Mouse (Mus musculus): ENCODE data around the gene Tbxa2r. TPM values are rescaled to one million over a fixed set of nuclear protein-coding genes. Genes with fewer than 3 reads are reported as not detected.

The Tbxa2r gene
- polyA plus RNA-seq, 1 experiment from 2014 or later, result 22.3 TPM

DNA sequence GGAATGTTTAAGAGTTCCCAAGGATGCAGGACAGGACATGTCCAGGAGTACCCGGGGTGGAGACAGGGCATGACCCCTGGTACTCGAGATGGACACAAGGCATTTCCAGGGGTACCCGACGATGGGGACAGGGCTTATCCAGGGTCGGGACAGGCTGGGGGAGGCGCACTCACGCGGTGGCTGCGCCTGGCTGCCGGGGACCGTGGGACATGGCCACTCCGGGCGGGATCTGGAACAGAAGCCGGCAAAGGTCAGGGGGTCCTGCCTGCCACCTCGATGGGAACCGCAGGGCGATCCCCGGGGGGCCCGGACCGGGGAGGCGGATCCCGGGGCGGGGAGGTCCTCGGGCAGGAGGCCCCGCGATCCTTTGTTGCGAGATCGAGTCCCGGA, 21.4 kb downstream of the Tbxa2r start:
- Histone ChIP-seq H3K4me1 (replicated peaks; ENCODE audit: control insufficient read depth, insufficient read depth, low read length) (peaks cover 26% of the 10 kb centered on the region), H3K9me3 (ENCODE audit: control insufficient read depth, low read length) (no peaks in the 10 kb centered on the region), H3K36me3 (ENCODE audit: control insufficient read depth, insufficient read depth, low read length) (peaks cover 6% of the 10 kb centered on the region), H3K9ac (ENCODE audit: low read length) (peak overlapping the region; percentile 78), H3K27ac (ENCODE audit: low read depth) (peak overlapping the region; percentile 62), H3K27me3 (replicated peaks; ENCODE audit: control insufficient read depth, insufficient read depth, low read length) (0 out of 2 replicates have a peak, but pooled peaks cover 2% of the 10 kb centered on the region), H3K4me3 (ENCODE audit: low read depth, low read length) (peak overlapping the region; percentile 66), H3K4me2 (ENCODE audit: low read length) (peak overlapping the region; percentile 88)
- DNase-seq (ENCODE audit: low spot score) (no peak), ATAC-seq (replicated peaks; ENCODE audit: low FRiP score, low TSS enrichment, low read depth) (peak; percentile 20)
- WGBS, result under 1% methylated on average over 29 of the region's 29 CpGs

DNA sequence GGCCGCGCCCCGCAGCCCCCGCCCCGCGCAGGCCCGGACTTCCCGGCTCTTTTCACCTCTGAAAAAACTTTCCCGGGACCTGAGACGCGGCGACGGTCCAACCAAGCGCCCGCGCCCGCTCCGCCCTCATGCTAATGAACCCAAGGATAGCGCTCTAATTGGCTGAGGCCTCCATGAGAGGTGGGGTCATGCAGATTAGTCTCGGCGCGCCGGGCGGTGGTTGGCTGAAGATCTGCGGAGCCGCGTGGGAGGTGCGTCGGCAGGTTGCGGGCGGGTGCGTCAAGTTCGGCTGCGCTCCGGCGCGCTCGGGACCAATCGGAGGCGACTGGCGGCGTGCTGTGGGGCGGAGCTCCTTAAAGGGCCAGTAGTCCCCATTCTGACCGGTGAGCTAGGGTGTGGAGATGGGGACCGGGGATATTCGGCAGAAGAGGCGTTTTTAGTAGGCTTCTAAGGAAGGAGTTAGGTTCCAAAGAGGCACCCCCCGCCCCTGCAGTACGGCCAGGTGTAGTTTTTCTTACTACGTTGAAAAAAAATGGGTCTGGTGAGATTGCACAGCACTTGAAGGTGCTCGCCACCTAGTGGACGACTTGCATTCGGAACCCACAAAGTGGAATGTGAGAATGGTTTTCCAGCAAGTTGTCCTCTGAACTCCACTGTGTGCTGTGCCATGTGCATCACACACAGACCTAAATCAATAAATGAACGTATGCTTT, 22.0 kb downstream of the Tbxa2r start, which contains the start of gene Hmg20b:
Hmg20b (minus strand) TSS at position 130 of the 713 bp plus-strand sequence.
- peaks cover 6% of the 10 kb centered on the region for H3K36me3 ChIP-seq (ENCODE audit: control insufficient read depth, insufficient read depth, low read length)
- ATAC-seq (replicated peaks; ENCODE audit: low FRiP score, low TSS enrichment, low read depth) (peak; percentile 92), DNase-seq (ENCODE audit: low spot score) (peak; percentile 97)
- H3K9ac ChIP-seq (ENCODE audit: low read length), result peak within 1 kb of the TSS; percentile 78
- H3K4me3 ChIP-seq (ENCODE audit: low read depth, low read length), result peak within 1 kb of the TSS; percentile 66
- H3K4me2 ChIP-seq (ENCODE audit: low read length), result peak within 1 kb of the TSS; percentile 88
- H3K27ac ChIP-seq (ENCODE audit: low read depth), result peak within 1 kb of the TSS; percentile 62
- H3K27me3 ChIP-seq (replicated peaks; ENCODE audit: control insufficient read depth, insufficient read depth, low read length), result no peaks in the 10 kb centered on the region
- WGBS, result under 1% methylated on average over 54 of the region's 54 CpGs
- peaks cover 26% of the 10 kb centered on the region for H3K4me1 ChIP-seq (replicated peaks; ENCODE audit: control insufficient read depth, insufficient read depth, low read length)
- H3K9me3 ChIP-seq (ENCODE audit: control insufficient read depth, low read length), result no peaks in the 10 kb centered on the region

DNA sequence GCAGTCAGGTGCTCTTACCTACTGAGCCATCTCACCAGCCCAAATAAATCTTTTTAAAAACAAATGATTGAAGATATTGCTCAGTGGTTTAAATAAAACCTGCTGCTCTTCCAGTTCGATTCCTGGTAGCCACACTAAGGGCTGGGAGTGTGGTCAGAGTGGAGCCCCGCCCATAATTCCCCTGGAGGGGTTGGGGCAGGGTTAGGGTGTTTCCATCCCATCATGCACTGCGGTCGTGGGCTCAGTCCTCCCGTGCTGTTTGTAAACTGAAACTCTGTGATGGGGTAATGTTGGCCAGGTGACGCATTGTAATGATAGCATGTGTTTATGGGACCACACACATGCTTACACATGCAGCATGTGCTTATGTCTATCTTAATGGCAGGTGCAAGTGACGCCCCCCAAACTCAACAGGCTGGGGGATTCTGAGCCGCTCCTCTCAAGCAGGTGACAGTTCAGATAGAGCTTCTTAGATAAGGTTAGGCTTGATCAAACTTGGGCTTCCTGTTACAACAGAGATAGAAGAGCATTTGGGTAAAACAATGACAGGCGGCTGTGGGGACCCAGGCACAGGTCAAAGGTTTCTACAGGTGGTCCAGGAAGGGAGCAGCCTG, 23.3 kb downstream of the Tbxa2r start:
- Histone ChIP-seq H3K36me3 (ENCODE audit: control insufficient read depth, insufficient read depth, low read length) (peaks cover 6% of the 10 kb centered on the region), H3K4me1 (replicated peaks; ENCODE audit: control insufficient read depth, insufficient read depth, low read length) (peaks cover 24% of the 10 kb centered on the region), H3K4me2 (ENCODE audit: low read length) (no peak overlapping the region), H3K4me3 (ENCODE audit: low read depth, low read length) (no peak overlapping the region), H3K9me3 (ENCODE audit: control insufficient read depth, low read length) (no peaks in the 10 kb centered on the region), H3K27ac (ENCODE audit: low read depth) (no peak overlapping the region), H3K27me3 (replicated peaks; ENCODE audit: control insufficient read depth, insufficient read depth, low read length) (no peaks in the 10 kb centered on the region), H3K9ac (ENCODE audit: low read length) (no peak overlapping the region)
- WGBS, result 14% methylated on average over 9 of the region's 9 CpGs
- no peak for DNase-seq (ENCODE audit: low spot score)
- no peak for ATAC-seq (replicated peaks; ENCODE audit: low FRiP score, low TSS enrichment, low read depth)

DNA sequence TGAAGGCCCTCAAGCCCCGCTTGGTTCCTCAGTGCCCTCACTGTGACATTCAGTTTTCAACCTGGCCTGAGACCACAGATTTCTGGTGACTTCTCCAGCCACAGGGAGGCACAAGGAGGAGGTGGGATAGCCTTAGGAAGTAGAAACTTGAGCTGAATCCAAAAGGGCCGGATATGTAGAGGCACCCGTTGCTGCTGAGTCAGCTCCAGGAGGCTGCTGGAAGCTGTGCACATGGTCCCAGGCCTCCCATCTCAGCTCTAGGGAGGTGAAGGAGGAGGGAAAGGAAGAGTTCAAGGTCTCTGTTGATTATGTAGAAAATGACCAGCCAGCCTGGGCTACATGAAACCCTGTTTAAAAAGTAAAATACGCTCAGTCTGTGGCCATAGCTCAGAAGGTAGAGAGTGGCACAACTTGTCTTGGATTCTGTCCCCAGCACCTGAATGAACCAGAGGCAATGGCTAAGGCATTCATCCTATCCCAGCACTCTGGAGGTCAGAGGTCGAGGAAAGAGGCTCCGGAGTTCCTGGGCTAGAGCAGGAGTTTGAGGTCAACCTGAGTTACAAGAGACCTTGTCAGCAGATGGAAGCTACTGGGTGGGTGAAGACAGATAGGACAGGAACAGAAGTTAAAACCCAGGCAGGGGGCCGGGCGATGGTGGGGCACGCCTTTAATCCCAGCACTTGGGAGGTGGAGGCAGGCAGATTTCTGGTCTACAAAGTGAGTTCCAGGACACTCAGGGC, 26.4 kb downstream of the Tbxa2r start:
- no peak for ATAC-seq (replicated peaks; ENCODE audit: low FRiP score, low TSS enrichment, low read depth)
- Histone ChIP-seq H3K36me3 (ENCODE audit: control insufficient read depth, insufficient read depth, low read length) (no peaks in the 10 kb centered on the region), H3K4me3 (ENCODE audit: low read depth, low read length) (no peak overlapping the region), H3K27ac (ENCODE audit: low read depth) (no peak overlapping the region), H3K4me1 (replicated peaks; ENCODE audit: control insufficient read depth, insufficient read depth, low read length) (peaks cover 22% of the 10 kb centered on the region), H3K4me2 (ENCODE audit: low read length) (no peak overlapping the region), H3K9me3 (ENCODE audit: control insufficient read depth, low read length) (no peaks in the 10 kb centered on the region), H3K27me3 (replicated peaks; ENCODE audit: control insufficient read depth, insufficient read depth, low read length) (no peaks in the 10 kb centered on the region), H3K9ac (ENCODE audit: low read length) (no peak overlapping the region)
- no peak for DNase-seq (ENCODE audit: low spot score)
- WGBS, result 69% methylated on average over 9 of the region's 9 CpGs

DNA sequence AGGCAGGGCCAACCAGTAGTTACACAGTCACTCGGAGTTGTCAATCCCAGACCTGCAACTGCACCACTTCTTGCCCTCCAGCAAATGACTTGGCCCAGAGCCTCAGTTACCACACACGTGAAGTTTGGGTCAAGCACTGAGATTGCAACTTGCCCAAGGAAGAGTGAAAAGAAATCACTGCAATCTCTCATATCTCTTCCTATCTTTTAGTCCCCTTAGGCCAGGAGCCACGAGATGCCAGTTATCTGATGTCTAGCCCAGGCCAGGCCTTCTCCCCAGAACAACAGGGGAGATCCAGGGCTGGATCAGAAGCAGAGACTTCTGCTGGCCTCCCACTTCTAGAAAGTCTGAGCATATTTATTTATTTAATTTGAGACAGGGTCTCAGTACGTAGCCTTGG, 27.0 kb downstream of the Tbxa2r start:
- ATAC-seq (replicated peaks; ENCODE audit: low FRiP score, low TSS enrichment, low read depth), result no peak
- Histone ChIP-seq H3K4me1 (replicated peaks; ENCODE audit: control insufficient read depth, insufficient read depth, low read length) (peaks cover 22% of the 10 kb centered on the region), H3K36me3 (ENCODE audit: control insufficient read depth, insufficient read depth, low read length) (no peaks in the 10 kb centered on the region), H3K27me3 (replicated peaks; ENCODE audit: control insufficient read depth, insufficient read depth, low read length) (no peaks in the 10 kb centered on the region), H3K4me3 (ENCODE audit: low read depth, low read length) (no peak overlapping the region), H3K9ac (ENCODE audit: low read length) (no peak overlapping the region), H3K9me3 (ENCODE audit: control insufficient read depth, low read length) (no peaks in the 10 kb centered on the region), H3K4me2 (ENCODE audit: low read length) (no peak overlapping the region), H3K27ac (ENCODE audit: low read depth) (no peak overlapping the region)
- 77% methylated on average over 4 of the region's 4 CpGs for WGBS
- no peak for DNase-seq (ENCODE audit: low spot score)

DNA sequence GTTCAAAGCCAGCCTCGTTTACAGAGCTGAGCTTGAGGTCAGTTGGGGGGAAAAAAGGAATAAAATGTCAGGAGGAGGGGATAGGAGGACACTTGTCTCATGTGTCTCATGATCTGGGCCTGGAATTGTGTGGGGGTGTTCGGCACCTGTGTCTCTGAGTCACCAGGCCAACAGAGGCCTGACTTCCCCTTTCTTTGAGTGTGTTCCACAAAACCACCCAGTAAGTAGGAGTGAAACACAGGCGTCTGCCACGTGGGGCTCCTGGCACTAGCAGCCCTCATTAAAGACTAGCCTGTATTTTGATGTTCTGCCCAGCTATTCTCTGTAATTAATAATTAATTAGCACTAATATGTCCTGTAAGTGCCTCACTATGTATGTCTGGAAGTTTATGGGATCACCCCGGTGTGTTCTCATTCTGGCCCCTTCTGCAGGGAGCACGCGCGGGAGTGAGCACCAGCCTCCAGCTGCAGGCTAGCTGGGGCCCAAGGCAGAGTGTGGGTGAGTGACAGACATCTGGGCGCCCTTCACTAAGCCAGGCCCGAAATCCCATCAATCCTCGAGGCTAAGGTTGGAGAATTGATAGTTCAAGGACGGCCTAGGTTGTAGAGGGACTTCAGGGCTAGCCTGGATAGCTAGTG, 27.9 kb downstream of the Tbxa2r start:
- DNase-seq (ENCODE audit: low spot score), result no peak
- 58% methylated on average over 12 of the region's 12 CpGs for WGBS

DNA sequence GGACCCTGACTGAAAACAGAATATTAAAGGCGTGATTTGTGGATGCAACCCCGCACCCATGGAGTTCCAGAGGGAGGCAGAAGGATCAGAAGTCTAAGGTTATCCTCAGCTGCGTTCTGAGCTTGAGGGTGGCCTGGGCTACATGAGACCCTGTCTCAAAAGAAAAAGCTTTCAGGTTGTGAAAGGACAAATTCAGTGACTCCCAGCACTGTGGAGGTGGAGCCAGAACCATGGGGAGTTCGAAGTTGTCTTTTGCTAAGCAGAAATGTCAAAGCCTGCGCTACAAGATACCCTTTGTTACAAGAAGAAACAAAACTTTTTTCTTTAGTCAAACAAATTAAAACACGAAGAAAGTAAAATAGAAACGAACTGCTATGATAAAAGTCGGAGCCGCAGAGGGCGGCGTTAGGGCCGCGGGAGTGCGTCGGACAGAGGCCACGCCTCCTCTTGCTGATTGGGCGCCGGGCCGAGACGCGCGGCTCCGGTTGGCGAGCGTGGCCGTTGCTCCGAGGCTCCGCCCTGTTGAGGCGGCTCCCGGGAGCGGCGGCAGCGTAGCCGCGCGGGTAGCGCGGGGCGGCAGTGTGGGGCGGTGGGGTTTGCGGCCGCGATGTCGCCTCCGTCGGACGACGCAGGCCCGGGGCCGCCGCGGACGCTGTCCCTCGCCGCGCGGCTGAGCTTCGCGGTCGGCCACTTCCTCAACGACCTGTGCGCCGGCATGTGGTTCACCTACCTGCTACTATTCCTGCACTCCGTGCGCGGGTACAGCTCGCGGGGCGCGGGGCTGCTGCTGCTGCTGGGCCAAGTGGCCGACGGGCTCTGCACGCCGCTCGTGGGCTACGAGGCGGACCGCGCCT, 28.7 kb downstream of the Tbxa2r start, which contains the start of gene Mfsd12:
Mfsd12 (plus strand) TSS at position 501 of the 854 bp plus-strand sequence.
- peak within 1 kb of the TSS; percentile 71 for H3K4me3 ChIP-seq (ENCODE audit: low read depth, low read length)
- peak within 1 kb of the TSS; percentile 97 for H3K4me2 ChIP-seq (ENCODE audit: low read length)
- ATAC-seq (replicated peaks; ENCODE audit: low FRiP score, low TSS enrichment, low read depth), result peak; percentile 82
- H3K9me3 ChIP-seq (ENCODE audit: control insufficient read depth, low read length), result no peaks in the 10 kb centered on the region
- H3K27me3 ChIP-seq (replicated peaks; ENCODE audit: control insufficient read depth, insufficient read depth, low read length), result no peaks in the 10 kb centered on the region
- no peak for DNase-seq (ENCODE audit: low spot score)
- no peak within 1 kb of the TSS for H3K27ac ChIP-seq (ENCODE audit: low read depth)
- H3K9ac ChIP-seq (ENCODE audit: low read length), result peak within 1 kb of the TSS; percentile 73
- H3K36me3 ChIP-seq (ENCODE audit: control insufficient read depth, insufficient read depth, low read length), result peaks cover 6% of the 10 kb centered on the region; the same call in 1 of the 2 replicates
- WGBS, result 2% methylated on average over 78 of the region's 79 CpGs
- H3K4me1 ChIP-seq (replicated peaks; ENCODE audit: control insufficient read depth, insufficient read depth, low read length), result peaks cover 18% of the 10 kb centered on the region

More for the DNA sequence above, 27.9 kb downstream of the Tbxa2r start:
- Histone ChIP-seq H3K9ac (ENCODE audit: low read length) (no peak overlapping the region), H3K27me3 (replicated peaks; ENCODE audit: control insufficient read depth, insufficient read depth, low read length) (no peaks in the 10 kb centered on the region), H3K36me3 (ENCODE audit: control insufficient read depth, insufficient read depth, low read length) (no peaks in the 10 kb centered on the region), H3K4me2 (ENCODE audit: low read length) (peak overlapping the region; percentile 97), H3K27ac (ENCODE audit: low read depth) (no peak overlapping the region), H3K9me3 (ENCODE audit: control insufficient read depth, low read length) (no peaks in the 10 kb centered on the region), H3K4me1 (replicated peaks; ENCODE audit: control insufficient read depth, insufficient read depth, low read length) (peaks cover 18% of the 10 kb centered on the region), H3K4me3 (ENCODE audit: low read depth, low read length) (no peak overlapping the region)
- no peak for ATAC-seq (replicated peaks; ENCODE audit: low FRiP score, low TSS enrichment, low read depth)
